Mouse (Mus musculus) hindlimb bud, embryonic 11.5 days (tissue): ENCODE measurements around the gene Actr8.

Experiments
- DNase-seq: peaks from one replicate; pipeline ENCODE4 v3.0.0-alpha.2; 2012; ENCODE audit warnings: low read depth, low spot score; ENCODE audit errors: extremely low spot score

Actr8 gene

GRCm38 (mm10) chr14:29994976-29995375 lies 16.8 kb downstream of the Actr8 start:
- peak; percentile 39 for DNase-seq

GRCm38 (mm10) chr14:29996000-29996751 lies 18.0 kb downstream of the Actr8 start:
- no peak for DNase-seq

GRCm38 (mm10) chr14:29997345-29997744 lies 19.2 kb downstream of the Actr8 start:
- DNase-seq = no peak

GRCm38 (mm10) chr14:29998747-29999474 lies 20.8 kb downstream of the Actr8 start:
- no peak for DNase-seq

- DNase-seq = no peak
These were observed 21.3 kb downstream of the Actr8 start for GRCm38 (mm10) chr14:29999475-29999811.

GRCm38 (mm10) chr14:30008733-30009575 lies 30.8 kb downstream of the Actr8 start, which contains the start of the genes Il17rb and Chdh:
Gene Il17rb (minus strand): TSS chr14:30008896.
Gene Chdh (plus strand): TSS chr14:30009023.
- no peak for DNase-seq

GRCm38 (mm10) chr14:30009864-30010560 lies 31.9 kb downstream of the Actr8 start:
- DNase-seq = no peak

GRCm38 (mm10) chr14:30011886-30012560 lies 33.9 kb downstream of the Actr8 start:
- no peak for DNase-seq

GRCm38 (mm10) chr14:30014487-30014886 lies 36.4 kb downstream of the Actr8 start:
- DNase-seq = no peak

- DNase-seq = no peak
These were observed 36.9 kb downstream of the Actr8 start for GRCm38 (mm10) chr14:30015008-30015407.

- no peak for DNase-seq
These were observed 38.5 kb downstream of the Actr8 start for GRCm38 (mm10) chr14:30016666-30017065.

GRCm38 (mm10) chr14:30017794-30018462 lies 39.8 kb downstream of the Actr8 start:
- no peak for DNase-seq

GRCm38 (mm10) chr14:30018463-30018801 lies 40.3 kb downstream of the Actr8 start:
- no peak for DNase-seq

GRCm38 (mm10) chr14:30018846-30019245 lies 40.7 kb downstream of the Actr8 start:
- no peak for DNase-seq

- no peak for DNase-seq
These were observed 41.2 kb downstream of the Actr8 start for GRCm38 (mm10) chr14:30019375-30019774.

GRCm38 (mm10) chr14:30019792-30020575 lies 41.8 kb downstream of the Actr8 start:
- DNase-seq = no peak

GRCm38 (mm10) chr14:30022471-30022870 lies 44.3 kb downstream of the Actr8 start:
- DNase-seq = no peak

- DNase-seq = no peak
These were observed 46.2 kb downstream of the Actr8 start for GRCm38 (mm10) chr14:30024387-30024786.

GRCm38 (mm10) chr14:30027378-30027777 lies 49.2 kb downstream of the Actr8 start:
- no peak for DNase-seq
